17 mouse cellular contexts compared by ENCODE assay signal in the genomic region with DNA sequence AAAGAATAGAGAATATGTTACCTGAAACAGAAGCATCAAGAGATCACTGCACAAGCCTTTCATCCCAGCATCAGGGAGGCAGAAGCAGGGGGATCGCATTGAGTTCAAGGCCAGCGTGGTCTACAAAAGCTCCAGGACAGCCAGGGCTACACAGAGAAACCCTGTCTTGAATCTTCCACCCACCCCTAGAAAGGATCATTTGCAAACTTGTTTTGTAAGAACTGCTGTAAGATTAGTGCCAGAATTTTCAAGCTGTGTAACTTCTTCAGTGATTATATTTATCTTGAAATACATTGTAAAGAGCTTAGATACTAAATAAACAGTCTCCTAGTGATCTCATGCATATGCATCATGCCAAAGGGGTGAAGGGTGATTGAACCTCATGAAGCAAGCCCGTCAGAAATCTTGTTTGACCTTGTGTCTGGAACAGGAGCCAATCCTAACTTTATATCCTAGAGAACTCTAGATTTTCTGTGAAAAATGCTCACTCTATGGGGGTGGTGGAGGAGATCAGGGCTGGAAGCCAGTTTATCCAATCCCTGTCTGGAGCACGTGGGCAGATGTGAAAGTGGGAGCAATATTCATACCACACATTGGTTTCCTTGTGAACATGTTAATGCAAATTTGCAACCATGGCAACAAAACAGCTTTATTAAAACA. TPM values are rescaled to one million over a fixed set of nuclear protein-coding genes. Genes with fewer than 3 reads are reported as not detected.
A peak's percentile ranks its signal among the peaks of the same experiment; 100 is the strongest.
DNase-seq lines count a peak whose midpoint lies in the region; ATAC-seq and TF ChIP-seq lines count a peak whose summit lies in the region.
"Had no signal": no experiment of that assay in that cellular context is flagged by ENCODE, and none has a peak within 500 bp of the region (broad histone marks: within the 10 kb centered on the region; RNA-seq: fewer than 3 reads in every experiment).

No protein-coding gene starts in this region.

- H3K4me1 ChIP-seq in liver, adult 2 months (ENCODE audit: control insufficient read depth, insufficient read depth, low read length) = peaks cover 2% of the 10 kb centered on the region; the same call in 1 of the 2 replicates
- H3K4me1 ChIP-seq in liver, embryonic 11.5 days (replicated peaks; ENCODE audit: control insufficient read depth, insufficient read depth, low read length) = no peaks in the 10 kb centered on the region
- peaks cover 8% of the 10 kb centered on the region; the same call in 1 of the 2 replicates for H3K4me1 ChIP-seq in embryonic facial prominence, embryonic 10.5 days
- peaks cover 13% of the 10 kb centered on the region for H3K4me1 ChIP-seq in forebrain, embryonic 12.5 days
- H3K4me1 ChIP-seq: liver, embryonic 13.5 days had no signal

- no peak overlapping the region for H3K4me2 ChIP-seq in liver, embryonic 11.5 days
- no peak overlapping the region for H3K4me2 ChIP-seq in forebrain, embryonic 12.5 days
- H3K4me2 ChIP-seq: liver, embryonic 13.5 days; neural tube, embryonic 15.5 days had no signal

- TF ChIP-seq CTCF in liver, adult 2 months (IDR thresholded peaks at IDR 0.05; ENCODE audit: low read depth, low read length) = no peak

- no peak for TF ChIP-seq POLR2A in liver, adult 2 months (IDR thresholded peaks at IDR 0.05; ENCODE audit: extremely low read depth, insufficient read depth, low read length)

- H3K9ac ChIP-seq in liver, adult 2 months (ENCODE audit: low read depth, low read length) = no peak overlapping the region
- no peak overlapping the region for H3K9ac ChIP-seq in liver, embryonic 11.5 days (ENCODE audit: low read depth, low read length)
- H3K9ac ChIP-seq in forebrain, embryonic 12.5 days = no peak overlapping the region
- H3K9ac ChIP-seq: liver, embryonic 13.5 days; neural tube, embryonic 15.5 days had no signal

- no peak overlapping the region for H3K4me3 ChIP-seq in liver, adult 2 months (ENCODE audit: insufficient read depth, low read depth, low read length)
- no peak overlapping the region for H3K4me3 ChIP-seq in liver, embryonic 11.5 days (ENCODE audit: low read depth, low read length)
- H3K4me3 ChIP-seq in embryonic facial prominence, embryonic 10.5 days = no peak overlapping the region
- no peak overlapping the region for H3K4me3 ChIP-seq in forebrain, embryonic 12.5 days (replicated peaks)
- H3K4me3 ChIP-seq: liver, embryonic 13.5 days; neural tube, embryonic 15.5 days had no signal

- WGBS in liver, adult 2 months = 38% methylated on average over 4 of the region's 4 CpGs
- WGBS in liver, embryonic 11.5 days = 75% methylated on average over 4 of the region's 4 CpGs
- WGBS in embryonic facial prominence, embryonic 10.5 days = 79% methylated on average over 4 of the region's 4 CpGs
- 80% methylated on average over 4 of the region's 4 CpGs for WGBS in forebrain, embryonic 12.5 days

- H3K9me3 ChIP-seq in liver, embryonic 11.5 days (ENCODE audit: control insufficient read depth, low read length) = no peaks in the 10 kb centered on the region
- H3K9me3 ChIP-seq in embryonic facial prominence, embryonic 10.5 days = no peaks in the 10 kb centered on the region
- no peaks in the 10 kb centered on the region for H3K9me3 ChIP-seq in forebrain, embryonic 12.5 days
- H3K9me3 ChIP-seq: liver, embryonic 13.5 days; neural tube, embryonic 15.5 days had no signal

- ATAC-seq in liver, embryonic 11.5 days (replicated peaks; ENCODE audit: low FRiP score) = no peak
- no peak for ATAC-seq in forebrain, embryonic 12.5 days (ENCODE audit: low FRiP score)

- peak overlapping the region; percentile 30 for H3K27ac ChIP-seq in liver, adult 2 months (replicated peaks; ENCODE audit: insufficient read depth, low read depth, low read length)
- no peak overlapping the region for H3K27ac ChIP-seq in liver, embryonic 11.5 days (ENCODE audit: low read depth, low read length)
- no peak overlapping the region for H3K27ac ChIP-seq in embryonic facial prominence, embryonic 10.5 days (replicated peaks)
- H3K27ac ChIP-seq in forebrain, embryonic 12.5 days = no peak overlapping the region
- H3K27ac ChIP-seq: liver, embryonic 13.5 days; neural tube, embryonic 15.5 days had no signal

- no peaks in the 10 kb centered on the region for H3K36me3 ChIP-seq in liver, adult 2 months (ENCODE audit: control insufficient read depth, insufficient read depth, low read length)
- H3K36me3 ChIP-seq in liver, embryonic 11.5 days (ENCODE audit: control insufficient read depth, insufficient read depth, low read length) = no peaks in the 10 kb centered on the region
- H3K36me3 ChIP-seq in embryonic facial prominence, embryonic 10.5 days (replicated peaks) = no peaks in the 10 kb centered on the region
- H3K36me3 ChIP-seq in forebrain, embryonic 12.5 days (replicated peaks) = no peaks in the 10 kb centered on the region
- H3K36me3 ChIP-seq: liver, embryonic 13.5 days; neural tube, embryonic 15.5 days had no signal

- no peaks in the 10 kb centered on the region for H3K27me3 ChIP-seq in liver, adult 2 months (ENCODE audit: control insufficient read depth, insufficient read depth, low read length)
- no peaks in the 10 kb centered on the region for H3K27me3 ChIP-seq in liver, embryonic 11.5 days (replicated peaks; ENCODE audit: control insufficient read depth, insufficient read depth, low read length)
- no peaks in the 10 kb centered on the region for H3K27me3 ChIP-seq in embryonic facial prominence, embryonic 10.5 days (replicated peaks; ENCODE audit: low read depth, poor library complexity, severe bottlenecking)
- H3K27me3 ChIP-seq in forebrain, embryonic 12.5 days = no peaks in the 10 kb centered on the region
- H3K27me3 ChIP-seq: liver, embryonic 13.5 days; neural tube, embryonic 15.5 days had no signal

- peak; percentile 85 for DNase-seq in heart, adult 11 months
- DNase-seq in heart, adult 9 months (ENCODE audit: low spot score in 2 of 2) = no peak
- peak; percentile 89 for DNase-seq in liver, adult 2 months (ENCODE audit: extremely low read depth, low read depth, low spot score)
- no peak for DNase-seq in liver, embryonic 11.5 days (ENCODE audit: low spot score)
- DNase-seq in frontal cortex, postnatal 14 days (ENCODE audit: low spot score in 2 of 2) = peak; percentile 46 to 60
- peak; percentile 74 for DNase-seq in right cerebral cortex, postnatal 25 days
- no peak for DNase-seq in embryonic facial prominence, embryonic 10.5 days (ENCODE audit: low spot score)
- DNase-seq: adrenal gland, postnatal 25 days; B cell, adult 2 months; cerebellum, adult 2 months; liver, embryonic 13.5 days; midbrain, embryonic 14.5 days; thymus, postnatal 36 days had no signal

- H3K79me2 ChIP-seq in liver, adult 2 months (ENCODE audit: control insufficient read depth, insufficient read depth, low read length) = no peaks in the 10 kb centered on the region

RNA-seq across cellular contexts. Expression of gene Ctla4, which starts 40.1 kb away (rescaled TPM):
- 0.20 TPM in 1 of 2 replicates, not detected in the other for total RNA-seq in liver, adult 2 months (2014; rRNA removed)
- polyA plus RNA-seq in liver, adult 2 months (2012; rRNA removed) = not detected in 2 replicates
- polyA plus RNA-seq in liver, embryonic 11.5 days (2014; fragmentation: Nextera tagmentation; extraction: Ambion mirVana) = not detected in 2 replicates
- not detected in 2 replicates for polyA plus RNA-seq in embryonic facial prominence, embryonic 10.5 days (2016; fragmentation: Nextera tagmentation; extraction: Ambion mirVana)
- not detected in 2 replicates for polyA plus RNA-seq in forebrain, embryonic 12.5 days (2016; fragmentation: Nextera tagmentation; extraction: Ambion mirVana)
- polyA plus RNA-seq: cerebellum, adult 2 months; embryonic facial prominence, embryonic 14.5 days; kidney, embryonic 14.5 days; liver, embryonic 13.5 days; midbrain, embryonic 14.5 days; neural tube, embryonic 15.5 days had no signal

Comparison
In these comparisons a context has a peak if more than half of its experiments do, and no peak if none do; other contexts are left out.
1. DNase-seq: peak in heart, adult 11 months (single experiment), liver, adult 2 months (single experiment), frontal cortex, postnatal 14 days (2 of 2) and right cerebral cortex, postnatal 25 days (single experiment); none in heart, adult 9 months (0 of 2), liver, embryonic 11.5 days (single experiment) and embryonic facial prominence, embryonic 10.5 days (single experiment).